Mouse (Mus musculus) layer of hippocampus, adult 9-11 months (tissue): Measurements from ENCODE around the gene Cysltr2.

Source experiments
- DNase-seq: peaks from one replicate; pipeline ENCODE4 v3.0.0; 2022

Cysltr2 gene

GRCm38 (mm10) chr14:72983456-72983855 lies 65.5 kb downstream of the Cysltr2 start:
- peak; percentile 92 for DNase-seq

- DNase-seq = no peak
Observed at GRCm38 (mm10) chr14:72982981-72983436, 65.9 kb downstream of the Cysltr2 start.

- DNase-seq = peak; percentile 37
Observed at GRCm38 (mm10) chr14:72980761-72981160, 68.2 kb downstream of the Cysltr2 start.

GRCm38 (mm10) chr14:72980106-72980505 lies 68.8 kb downstream of the Cysltr2 start:
- no peak for DNase-seq

GRCm38 (mm10) chr14:72976111-72976510 lies 72.8 kb downstream of the Cysltr2 start:
- no peak for DNase-seq
